Mouse (Mus musculus): Measurements from ENCODE around the gene Plch2. TPM values are rescaled to one million over a fixed set of nuclear protein-coding genes. Genes with fewer than 3 reads are reported as not detected.
A peak's percentile ranks its signal among the peaks of the same experiment; 100 is the strongest.

Gene Plch2
- polyA plus RNA-seq, 1 experiment: 0.11 TPM

- Histone ChIP-seq H3ac (ENCODE audit: control insufficient read depth, insufficient read length, low read depth) (peak within 1 kb of the TSS; percentile 95), H3K79me2 (ENCODE audit: control insufficient read depth, insufficient read depth) (peaks cover 48% of the 10 kb centered on the region), H3K4me3 (ENCODE audit: insufficient read depth, poor library complexity, severe bottlenecking) (peak within 1 kb of the TSS; percentile 61), H3K79me3 (ENCODE audit: low read depth) (peaks cover 32% of the 10 kb centered on the region), H3K36me3 (ENCODE audit: control insufficient read depth, insufficient read depth) (peaks cover 11% of the 10 kb centered on the region), H3K27me3 (ENCODE audit: control insufficient read depth, insufficient read depth, insufficient read length) (peaks cover 40% of the 10 kb centered on the region)
- no peak for TF ChIP-seq MAX (IDR thresholded peaks at IDR 0.05)
- TF ChIP-seq MYOD1 (IDR thresholded peaks at IDR 0.05; ENCODE audit: control insufficient read depth, insufficient read length, low read depth): no peak
- TF ChIP-seq CEBPB (IDR thresholded peaks at IDR 0.05; ENCODE audit: low read depth): no peak
- no peak for TF ChIP-seq FOSL1 (IDR thresholded peaks at IDR 0.05; ENCODE audit: insufficient read depth, low read length, poor library complexity, severe bottlenecking)
- no peak for TF ChIP-seq MYOG (IDR thresholded peaks at IDR 0.05; ENCODE audit: control insufficient read depth, extremely low read depth, insufficient read length)
- TF ChIP-seq CTCF (IDR thresholded peaks at IDR 0.05; ENCODE audit: control insufficient read depth, insufficient read depth, insufficient read length): no peak
- TF ChIP-seq USF1 (IDR thresholded peaks at IDR 0.05; ENCODE audit: low read depth): no peak
Measured at GRCm38 (mm10) chr4:154963901-154964580, 92.5 kb downstream of the Plch2 start, which contains the start of gene Pank4. Gene Pank4, plus strand, starts transcription at chr4:154964123.

GRCm38 (mm10) chr4:154963190-154963836 is 93.3 kb downstream of the Plch2 start:
- no peak overlapping the region for H3ac ChIP-seq (ENCODE audit: control insufficient read depth, insufficient read length, low read depth)
- peaks cover 41% of the 10 kb centered on the region for H3K79me2 ChIP-seq (ENCODE audit: control insufficient read depth, insufficient read depth)
- no peak for TF ChIP-seq CEBPB (IDR thresholded peaks at IDR 0.05; ENCODE audit: low read depth)
- TF ChIP-seq MYOD1 (IDR thresholded peaks at IDR 0.05; ENCODE audit: control insufficient read depth, insufficient read length, low read depth): no peak
- no peak for TF ChIP-seq FOSL1 (IDR thresholded peaks at IDR 0.05; ENCODE audit: insufficient read depth, low read length, poor library complexity, severe bottlenecking)
- no peak for TF ChIP-seq MYOG (IDR thresholded peaks at IDR 0.05; ENCODE audit: control insufficient read depth, extremely low read depth, insufficient read length)
- TF ChIP-seq USF1 (IDR thresholded peaks at IDR 0.05; ENCODE audit: low read depth): no peak
- no peak for TF ChIP-seq MAX (IDR thresholded peaks at IDR 0.05)
- TF ChIP-seq CTCF (IDR thresholded peaks at IDR 0.05; ENCODE audit: control insufficient read depth, insufficient read depth, insufficient read length): no peak
- no peak overlapping the region for H3K4me3 ChIP-seq (ENCODE audit: insufficient read depth, poor library complexity, severe bottlenecking)
- peaks cover 9% of the 10 kb centered on the region for H3K36me3 ChIP-seq (ENCODE audit: control insufficient read depth, insufficient read depth)
- H3K27me3 ChIP-seq (ENCODE audit: control insufficient read depth, insufficient read depth, insufficient read length): peaks cover 47% of the 10 kb centered on the region
- peaks cover 32% of the 10 kb centered on the region for H3K79me3 ChIP-seq (ENCODE audit: low read depth)

GRCm38 (mm10) chr4:154962683-154963082 is 93.9 kb downstream of the Plch2 start:
- TF ChIP-seq FOSL1 (IDR thresholded peaks at IDR 0.05; ENCODE audit: insufficient read depth, low read length, poor library complexity, severe bottlenecking) (no peak), CEBPB (IDR thresholded peaks at IDR 0.05; ENCODE audit: low read depth) (no peak)
- Histone ChIP-seq H3ac (ENCODE audit: control insufficient read depth, insufficient read length, low read depth) (no peak overlapping the region), H3K27me3 (ENCODE audit: control insufficient read depth, insufficient read depth, insufficient read length) (peaks cover 53% of the 10 kb centered on the region), H3K79me2 (ENCODE audit: control insufficient read depth, insufficient read depth) (peaks cover 35% of the 10 kb centered on the region), H3K36me3 (ENCODE audit: control insufficient read depth, insufficient read depth) (peaks cover 9% of the 10 kb centered on the region), H3K79me3 (ENCODE audit: low read depth) (peaks cover 29% of the 10 kb centered on the region), H3K4me3 (ENCODE audit: insufficient read depth, poor library complexity, severe bottlenecking) (no peak overlapping the region)

GRCm38 (mm10) chr4:154961911-154962310 is 94.7 kb downstream of the Plch2 start:
- H3K36me3 ChIP-seq (ENCODE audit: control insufficient read depth, insufficient read depth): peaks cover 9% of the 10 kb centered on the region
- H3K27me3 ChIP-seq (ENCODE audit: control insufficient read depth, insufficient read depth, insufficient read length): peaks cover 61% of the 10 kb centered on the region
- peaks cover 23% of the 10 kb centered on the region for H3K79me3 ChIP-seq (ENCODE audit: low read depth)
- TF ChIP-seq MAX (IDR thresholded peaks at IDR 0.05) (no peak), FOSL1 (IDR thresholded peaks at IDR 0.05; ENCODE audit: insufficient read depth, low read length, poor library complexity, severe bottlenecking) (no peak), USF1 (IDR thresholded peaks at IDR 0.05; ENCODE audit: low read depth) (no peak), MYOG (IDR thresholded peaks at IDR 0.05; ENCODE audit: control insufficient read depth, extremely low read depth, insufficient read length) (no peak), CTCF (IDR thresholded peaks at IDR 0.05; ENCODE audit: control insufficient read depth, insufficient read depth, insufficient read length) (no peak), MYOD1 (IDR thresholded peaks at IDR 0.05; ENCODE audit: control insufficient read depth, insufficient read length, low read depth) (no peak), CEBPB (IDR thresholded peaks at IDR 0.05; ENCODE audit: low read depth) (no peak)
- no peak overlapping the region for H3ac ChIP-seq (ENCODE audit: control insufficient read depth, insufficient read length, low read depth)
- H3K4me3 ChIP-seq (ENCODE audit: insufficient read depth, poor library complexity, severe bottlenecking): no peak overlapping the region
- peaks cover 27% of the 10 kb centered on the region for H3K79me2 ChIP-seq (ENCODE audit: control insufficient read depth, insufficient read depth)

- Histone ChIP-seq H3K36me3 (ENCODE audit: control insufficient read depth, insufficient read depth) (peaks cover 5% of the 10 kb centered on the region), H3K27me3 (ENCODE audit: control insufficient read depth, insufficient read depth, insufficient read length) (peaks cover 65% of the 10 kb centered on the region), H3K79me2 (ENCODE audit: control insufficient read depth, insufficient read depth) (peaks cover 21% of the 10 kb centered on the region), H3ac (ENCODE audit: control insufficient read depth, insufficient read length, low read depth) (no peak overlapping the region), H3K4me3 (ENCODE audit: insufficient read depth, poor library complexity, severe bottlenecking) (no peak overlapping the region), H3K79me3 (ENCODE audit: low read depth) (peaks cover 17% of the 10 kb centered on the region)
- TF ChIP-seq MAX (IDR thresholded peaks at IDR 0.05): no peak
- no peak for TF ChIP-seq CTCF (IDR thresholded peaks at IDR 0.05; ENCODE audit: control insufficient read depth, insufficient read depth, insufficient read length)
- TF ChIP-seq FOSL1 (IDR thresholded peaks at IDR 0.05; ENCODE audit: insufficient read depth, low read length, poor library complexity, severe bottlenecking): no peak
- TF ChIP-seq CEBPB (IDR thresholded peaks at IDR 0.05; ENCODE audit: low read depth): no peak
- TF ChIP-seq MYOD1 (IDR thresholded peaks at IDR 0.05; ENCODE audit: control insufficient read depth, insufficient read length, low read depth): no peak
- TF ChIP-seq MYOG (IDR thresholded peaks at IDR 0.05; ENCODE audit: control insufficient read depth, extremely low read depth, insufficient read length): no peak
- no peak for TF ChIP-seq USF1 (IDR thresholded peaks at IDR 0.05; ENCODE audit: low read depth)
Measured at GRCm38 (mm10) chr4:154961226-154961738, 95.3 kb downstream of the Plch2 start.
